Mouse (Mus musculus): Measurements from ENCODE around the gene Fgd2.

The Fgd2 gene

DNA sequence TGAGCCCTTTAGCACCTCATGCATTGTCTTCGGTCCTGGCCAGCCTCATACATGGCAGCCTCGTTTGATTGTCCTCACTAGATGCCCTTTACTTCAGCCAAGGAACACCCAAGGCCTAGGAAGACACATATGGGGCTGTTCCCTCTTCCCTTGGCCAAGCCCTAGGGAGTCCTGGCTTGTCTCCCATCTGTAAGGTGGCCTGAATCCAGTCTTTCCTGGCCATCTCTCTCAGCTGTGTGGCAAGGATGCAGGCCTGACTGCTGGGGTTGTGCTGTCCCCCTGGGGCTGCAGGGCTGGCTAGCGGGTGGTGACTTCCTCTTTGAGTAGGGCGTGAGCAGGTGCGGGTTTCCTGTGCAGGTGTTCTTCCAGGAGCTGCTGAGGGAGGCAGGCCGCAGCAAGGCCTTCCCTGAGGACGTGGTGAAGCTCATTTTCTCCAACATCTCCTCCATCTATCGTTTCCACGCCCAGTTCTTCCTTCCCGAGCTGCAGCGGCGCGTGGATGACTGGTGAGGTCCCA, 4.4 kb downstream of the Fgd2 start:
- 89% methylated on average over 13 of the region's 13 CpGs for WGBS

DNA sequence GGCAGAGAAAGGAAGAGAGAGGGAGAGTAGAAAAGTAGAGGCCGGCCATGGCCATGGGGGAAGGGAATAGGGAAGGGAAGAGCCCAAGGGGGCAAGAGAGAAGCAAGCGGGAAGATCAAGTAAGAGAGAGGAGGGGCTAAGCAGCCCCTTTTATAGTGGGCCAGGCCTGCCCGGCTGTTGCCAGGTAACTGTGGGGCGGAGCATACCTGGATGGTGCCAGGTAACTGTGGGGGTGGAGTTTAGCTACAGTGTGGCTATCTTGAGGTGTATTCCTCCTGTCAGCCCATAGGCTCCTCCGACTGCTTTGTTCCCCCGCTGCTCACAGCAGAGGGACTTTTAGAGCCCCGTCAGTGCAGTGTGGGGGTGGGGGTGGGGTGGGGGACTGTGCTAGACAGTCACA, 8.0 kb downstream of the Fgd2 start:
- 57% methylated on average over 7 of the region's 7 CpGs for WGBS

DNA sequence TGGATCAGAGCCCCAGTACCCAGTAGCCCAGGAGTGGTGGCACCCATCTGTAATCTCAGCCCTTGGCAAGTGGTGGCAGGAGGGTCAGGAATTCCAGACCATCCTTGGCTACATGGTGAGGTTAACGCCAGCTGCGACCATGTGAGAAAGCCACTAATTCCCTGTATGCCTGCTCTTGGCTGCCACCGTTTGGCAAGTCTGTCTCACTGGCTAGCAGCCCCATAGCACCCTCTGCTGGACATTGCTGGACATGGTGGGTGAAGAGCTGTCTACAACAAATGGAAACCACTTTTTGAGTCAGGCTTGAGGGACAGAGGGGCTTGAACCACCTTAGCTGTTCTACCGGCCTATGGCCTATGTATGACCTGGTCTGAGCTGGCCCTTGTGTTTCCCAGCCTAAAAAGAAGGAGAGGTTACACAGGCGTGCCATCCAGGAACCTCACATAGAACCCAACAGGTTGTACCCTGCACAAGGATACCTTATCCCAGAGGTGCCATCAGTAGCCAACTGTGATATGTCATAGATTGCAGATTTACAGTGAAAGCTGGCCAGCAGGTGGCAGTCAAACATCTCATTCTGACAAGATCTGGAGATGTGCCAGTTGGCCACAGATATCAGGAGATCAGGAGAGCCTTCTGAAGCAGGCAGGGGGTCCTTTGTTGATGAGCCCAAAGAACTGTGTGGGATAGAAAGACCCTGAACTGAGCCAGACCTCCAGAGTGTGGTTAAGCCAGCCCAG, 10.4 kb downstream of the Fgd2 start:
- 8% methylated on average over 5 of the region's 5 CpGs for WGBS

DNA sequence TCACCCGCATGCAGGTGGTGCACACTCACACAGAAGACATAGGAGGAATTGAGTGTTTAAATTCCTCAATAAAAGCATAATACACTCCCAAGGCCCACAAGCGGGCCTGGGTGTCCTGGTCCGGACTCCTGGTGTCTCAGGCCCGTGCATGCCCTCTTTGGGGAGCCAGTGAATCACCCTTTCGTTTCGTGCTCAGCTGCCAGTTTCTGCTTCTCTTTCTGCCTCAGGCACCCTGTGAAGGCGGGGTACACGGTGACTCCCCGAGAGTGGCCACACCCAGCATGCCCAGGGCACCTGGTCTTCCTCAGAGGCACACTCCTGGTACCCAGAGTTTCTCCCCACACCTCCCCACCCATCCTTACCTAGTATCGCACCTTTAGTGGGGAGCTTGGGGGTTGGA, 15.2 kb downstream of the Fgd2 start:
- 89% methylated on average over 10 of the region's 10 CpGs for WGBS

DNA sequence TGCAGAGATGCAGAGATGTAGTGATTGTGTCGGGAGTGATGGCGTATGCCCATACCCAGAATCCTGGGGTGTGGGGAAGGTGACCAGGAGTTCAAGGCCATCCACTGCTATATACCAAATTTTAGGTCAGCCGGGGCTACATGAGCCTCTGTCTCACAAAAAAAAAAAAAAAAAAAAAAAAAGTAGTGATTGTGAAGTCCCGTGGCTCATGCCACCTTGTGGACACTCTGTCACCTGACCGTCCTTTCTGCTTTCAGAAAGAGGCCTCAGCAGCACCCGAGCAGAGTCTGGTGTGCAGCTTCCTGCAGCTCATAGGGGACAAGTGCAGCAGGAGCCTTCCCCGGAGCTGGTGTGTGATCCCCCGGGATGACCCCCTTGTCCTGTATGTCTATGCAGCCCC, 17.3 kb downstream of the Fgd2 start:
- 82% methylated on average over 8 of the region's 8 CpGs for WGBS

DNA sequence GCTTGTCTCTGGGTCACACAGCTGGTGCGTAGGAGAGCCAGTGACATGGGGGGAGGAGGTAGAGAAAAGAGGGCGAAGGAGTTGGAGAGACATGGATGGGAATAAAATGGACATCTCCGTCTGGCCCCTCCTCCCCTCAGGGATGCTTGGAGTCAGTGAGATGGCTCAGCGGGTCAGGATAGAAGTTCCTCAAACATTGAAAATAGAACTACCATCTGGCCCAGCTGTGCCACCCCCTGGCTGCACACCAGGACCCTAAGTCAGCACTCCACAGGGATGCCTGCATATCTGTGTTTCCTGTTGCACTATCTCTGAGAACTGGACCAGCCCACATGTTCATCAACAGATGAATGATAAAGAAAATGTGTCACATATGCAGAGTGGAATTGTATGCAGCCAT, 19.5 kb downstream of the Fgd2 start:
- 81% methylated on average over 4 of the region's 4 CpGs for WGBS

DNA sequence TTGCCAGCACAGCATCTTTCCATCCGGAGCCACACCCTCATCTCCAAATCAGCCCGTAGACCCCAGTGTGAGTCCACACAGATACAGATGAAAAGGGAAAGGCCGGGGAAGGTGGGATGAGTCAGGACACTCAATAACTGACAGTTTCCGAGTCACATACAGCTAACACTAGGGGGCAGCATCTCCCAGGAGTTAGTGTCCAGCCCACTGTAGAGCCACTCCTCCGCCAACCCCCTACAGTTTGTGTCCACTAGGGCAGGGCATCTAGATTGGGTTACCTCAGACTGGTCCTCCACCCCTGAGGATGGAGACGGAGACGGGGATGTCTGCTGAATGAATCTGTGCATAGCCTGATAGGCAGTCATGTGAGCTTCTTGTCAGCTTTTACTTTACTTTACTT, 20.8 kb downstream of the Fgd2 start:
- WGBS: 27% methylated on average over 7 of the region's 7 CpGs

DNA sequence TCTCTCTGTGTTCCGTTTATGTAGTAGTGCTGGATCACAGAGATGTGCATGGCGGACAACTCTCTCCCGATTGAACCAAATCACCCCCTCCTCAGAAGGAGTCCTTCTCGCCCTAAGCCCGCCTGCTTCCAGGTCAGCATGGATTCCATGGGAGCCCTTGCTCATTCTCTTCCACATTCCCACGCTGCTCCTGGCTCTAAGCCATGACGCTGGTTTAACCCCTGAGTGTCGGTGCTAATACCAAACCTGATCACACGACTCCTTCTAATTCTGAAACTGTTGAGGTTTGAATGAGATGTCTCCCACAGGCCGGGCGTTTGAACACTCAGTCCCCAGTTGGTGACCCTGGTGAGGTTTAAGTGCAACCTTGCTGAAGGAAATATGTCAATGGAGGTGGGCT, 21.7 kb downstream of the Fgd2 start:
- 64% methylated on average over 11 of the region's 11 CpGs for WGBS

DNA sequence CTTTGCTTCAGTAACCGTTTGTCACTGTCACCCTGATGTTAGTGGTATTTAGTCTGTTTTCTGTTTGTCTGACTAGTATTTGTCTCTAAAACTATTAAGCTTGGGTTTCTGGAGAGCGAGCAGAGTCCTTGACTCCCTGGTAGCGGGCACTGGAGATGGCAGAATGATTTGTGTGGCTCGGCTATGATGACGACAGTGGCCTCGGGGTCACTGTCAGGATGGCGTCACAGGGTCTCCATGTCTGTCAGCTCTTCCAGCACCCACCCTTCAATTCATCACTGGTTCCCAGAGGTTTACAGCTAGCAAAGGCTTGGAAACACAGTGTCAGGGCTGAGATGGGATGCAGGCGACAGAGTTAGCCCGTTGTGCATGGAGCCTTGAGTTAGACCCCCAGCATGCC, 23.2 kb downstream of the Fgd2 start:
- 93% methylated on average over 9 of the region's 9 CpGs for WGBS

DNA sequence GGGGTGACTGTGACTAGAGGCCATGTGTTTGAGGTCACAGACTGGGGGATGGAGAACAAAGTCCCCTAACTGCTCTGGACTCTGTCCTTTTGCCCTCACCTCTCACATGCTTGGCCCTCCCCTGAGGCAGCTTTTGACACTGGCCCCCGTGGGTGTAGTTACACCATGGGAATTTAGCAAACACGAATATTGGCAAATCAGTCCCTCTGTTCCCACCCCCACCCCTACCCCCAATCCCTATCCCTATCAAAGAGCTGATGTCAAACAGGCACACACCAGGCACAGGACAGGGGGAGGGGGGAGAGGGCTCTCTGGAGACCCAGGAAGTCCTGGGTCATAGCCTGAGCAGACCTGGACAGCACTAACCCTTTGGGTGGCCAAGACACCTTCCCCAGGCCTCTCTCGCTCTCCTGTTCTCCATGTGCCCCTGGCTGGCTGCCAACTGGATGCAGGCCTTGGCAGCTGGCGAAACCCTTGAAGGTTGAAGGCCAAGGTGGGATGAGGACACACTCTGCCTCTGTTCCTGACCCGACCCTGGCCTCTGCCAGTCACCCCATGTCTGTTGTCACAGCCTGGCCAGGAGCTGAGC, 24.2 kb downstream of the Fgd2 start:
- WGBS: 66% methylated on average over 5 of the region's 5 CpGs

DNA sequence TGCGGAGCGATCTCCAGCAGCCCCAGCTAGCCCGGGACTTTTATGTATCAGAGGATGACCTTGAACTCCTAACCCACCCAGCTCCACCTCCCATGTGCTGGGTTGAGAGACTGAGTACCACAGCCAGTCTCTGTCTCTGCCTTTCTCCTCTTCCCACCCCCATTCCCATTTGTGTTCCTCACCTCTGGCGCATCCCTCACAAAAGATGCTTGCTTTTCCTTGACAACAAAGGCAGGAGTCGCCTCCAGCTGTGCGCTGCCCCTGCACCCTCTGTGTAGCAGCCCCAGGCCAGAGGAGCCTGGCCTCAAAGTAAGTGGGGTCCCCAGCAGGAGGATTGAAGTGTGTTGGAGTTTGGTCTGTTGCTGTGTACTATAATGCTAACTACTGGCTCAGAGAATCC, 25.0 kb downstream of the Fgd2 start:
- 75% methylated on average over 6 of the region's 6 CpGs for WGBS

DNA sequence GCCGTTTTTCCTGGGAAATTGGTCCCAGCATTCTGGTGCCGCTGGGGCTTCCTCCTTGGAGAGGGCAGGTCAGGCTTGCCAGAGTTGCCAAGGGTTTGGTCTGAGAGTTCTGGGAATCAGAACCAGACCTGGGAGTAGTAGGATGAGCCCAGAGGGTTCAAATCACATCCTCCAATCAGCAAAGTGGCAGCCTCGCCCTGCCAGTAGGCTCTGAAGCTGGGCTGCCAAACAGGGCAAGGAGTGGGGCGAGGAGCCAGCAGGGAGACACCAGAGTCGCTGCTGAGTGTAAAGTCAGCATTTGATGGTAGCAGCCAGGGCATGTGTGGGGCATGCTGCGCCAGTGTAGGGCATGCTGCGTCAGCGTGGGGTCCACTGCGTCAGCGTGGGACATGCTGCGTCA, 28.3 kb downstream of the Fgd2 start:
- WGBS: 81% methylated on average over 11 of the region's 11 CpGs

DNA sequence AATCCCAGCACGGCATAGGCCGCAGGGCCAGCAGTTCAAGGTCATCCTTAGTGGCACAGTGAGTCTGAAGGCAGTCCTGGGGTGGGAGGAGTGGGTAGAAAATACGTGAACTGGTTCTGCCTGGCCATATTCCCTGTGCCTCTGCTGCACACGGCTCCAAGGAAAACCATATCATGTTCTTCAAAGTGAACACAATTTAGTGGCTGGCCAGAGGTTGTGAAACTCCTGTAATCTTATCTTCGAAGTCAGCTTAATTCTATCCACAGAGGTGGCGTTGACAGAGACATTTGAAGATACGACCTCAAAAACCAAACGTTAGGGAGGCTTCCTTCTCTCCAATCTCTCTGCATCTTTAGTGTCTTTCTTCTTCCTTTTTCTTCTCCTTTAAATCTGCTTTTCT, 30.6 kb downstream of the Fgd2 start:
- WGBS: 89% methylated on average over 8 of the region's 8 CpGs

DNA sequence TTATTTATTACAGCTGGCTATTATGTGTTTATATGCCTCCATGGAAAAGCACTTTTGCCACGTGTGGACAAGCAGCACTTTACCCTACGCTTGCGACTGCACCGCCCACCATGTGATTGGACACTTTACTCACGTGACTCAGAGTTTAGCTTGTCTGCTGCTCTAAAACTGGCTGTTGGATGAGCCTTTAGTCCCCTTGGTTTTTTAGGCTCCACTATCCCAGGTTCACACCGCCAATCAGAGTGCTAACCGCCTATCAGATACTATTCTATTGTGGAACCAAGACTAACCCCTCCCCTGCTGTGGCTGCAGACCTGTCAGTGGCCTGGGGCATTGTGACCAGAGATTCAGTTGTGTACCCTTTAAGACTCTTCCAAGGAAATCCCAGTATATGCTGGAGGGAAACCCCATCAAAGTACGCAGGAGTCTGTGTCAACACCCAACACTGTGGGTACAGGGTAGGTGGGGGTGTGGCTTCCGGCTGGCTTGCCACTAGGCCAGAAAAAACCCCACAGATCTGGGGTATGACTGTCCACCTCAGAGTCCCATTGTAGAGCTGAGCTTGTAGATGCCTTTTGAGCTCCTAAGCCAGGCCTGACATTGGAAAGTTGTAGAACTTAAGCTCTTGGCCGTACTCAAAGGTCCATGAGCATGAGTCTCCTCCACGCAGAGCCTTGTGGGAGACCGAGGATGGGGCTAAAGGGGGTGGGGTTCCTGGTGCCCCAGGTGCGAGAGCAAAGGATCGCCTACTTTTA, 32.8 kb downstream of the Fgd2 start:
- WGBS: 72% methylated on average over 14 of the region's 14 CpGs

DNA sequence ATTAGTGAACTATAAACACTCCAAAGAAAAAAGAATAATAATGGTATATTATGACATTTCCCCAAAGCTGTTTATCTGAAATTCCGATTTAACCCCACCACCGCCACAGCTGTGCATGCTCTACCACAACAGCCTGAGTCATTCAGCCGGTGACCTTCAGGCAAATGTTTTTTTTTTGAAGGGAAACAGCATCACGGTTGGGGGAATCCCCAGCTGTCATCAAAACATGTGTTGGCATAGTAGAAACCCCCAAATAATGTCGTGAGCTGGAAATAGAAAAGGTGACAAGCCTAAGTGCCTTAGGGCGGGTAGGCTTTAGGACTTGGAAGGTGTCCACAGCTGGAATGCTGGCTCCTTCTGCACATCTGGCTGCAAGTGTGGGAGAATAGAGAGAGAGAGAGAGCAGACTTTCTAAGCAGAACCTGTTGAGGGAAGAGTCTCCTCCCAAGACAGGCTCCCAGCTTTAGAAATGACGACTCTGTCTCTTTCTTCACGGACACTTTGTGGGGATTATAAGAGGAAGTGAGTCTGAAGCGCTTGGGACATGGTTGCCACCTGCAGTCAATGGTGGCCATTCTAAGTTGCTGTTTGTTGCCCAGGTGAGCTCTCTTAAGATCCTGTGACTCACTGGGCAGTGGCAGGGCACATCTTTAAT, 33.5 kb downstream of the Fgd2 start:
- WGBS: 70% methylated on average over 9 of the region's 9 CpGs

DNA sequence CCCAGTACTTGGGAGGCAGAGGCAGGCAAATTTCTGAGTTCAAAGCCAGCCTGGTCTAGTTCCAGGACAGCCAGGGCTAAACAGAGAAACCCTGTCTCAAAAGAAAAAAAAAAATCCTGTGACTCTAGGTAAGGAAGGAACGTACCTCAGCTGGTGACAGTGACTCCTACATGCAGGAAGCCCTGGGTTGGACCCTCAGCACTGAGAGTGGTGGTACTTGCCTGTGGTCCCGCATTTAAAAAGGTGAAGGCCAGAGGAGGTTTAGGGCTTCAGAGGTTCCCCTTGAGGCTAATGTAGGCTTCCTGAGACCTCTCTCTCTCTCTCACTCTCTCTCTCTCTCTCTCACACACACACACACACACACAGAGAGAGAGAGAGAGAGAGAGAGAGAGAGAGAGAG, 34.0 kb downstream of the Fgd2 start:
- WGBS: 88% methylated on average over 2 of the region's 2 CpGs

DNA sequence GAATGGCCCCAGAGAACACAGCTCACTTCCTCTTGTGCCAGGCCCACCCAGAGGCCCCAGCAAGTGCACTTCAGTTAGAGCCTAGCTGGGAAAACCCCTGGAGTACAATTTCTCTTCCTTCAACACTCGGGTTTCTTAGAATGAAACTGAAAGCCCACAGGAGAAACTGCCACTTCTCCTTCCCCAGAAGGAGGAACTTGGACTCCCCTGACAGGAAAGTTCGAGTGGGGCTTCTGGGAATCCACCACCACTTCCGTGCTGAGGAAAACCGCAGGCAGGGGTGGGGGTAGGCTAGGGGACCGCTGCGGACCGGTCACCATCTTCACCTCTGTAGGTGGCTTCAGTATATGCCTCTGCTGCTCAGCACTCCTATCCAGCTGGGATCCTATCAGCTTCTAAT, 34.7 kb downstream of the Fgd2 start:
- 63% methylated on average over 7 of the region's 7 CpGs for WGBS

DNA sequence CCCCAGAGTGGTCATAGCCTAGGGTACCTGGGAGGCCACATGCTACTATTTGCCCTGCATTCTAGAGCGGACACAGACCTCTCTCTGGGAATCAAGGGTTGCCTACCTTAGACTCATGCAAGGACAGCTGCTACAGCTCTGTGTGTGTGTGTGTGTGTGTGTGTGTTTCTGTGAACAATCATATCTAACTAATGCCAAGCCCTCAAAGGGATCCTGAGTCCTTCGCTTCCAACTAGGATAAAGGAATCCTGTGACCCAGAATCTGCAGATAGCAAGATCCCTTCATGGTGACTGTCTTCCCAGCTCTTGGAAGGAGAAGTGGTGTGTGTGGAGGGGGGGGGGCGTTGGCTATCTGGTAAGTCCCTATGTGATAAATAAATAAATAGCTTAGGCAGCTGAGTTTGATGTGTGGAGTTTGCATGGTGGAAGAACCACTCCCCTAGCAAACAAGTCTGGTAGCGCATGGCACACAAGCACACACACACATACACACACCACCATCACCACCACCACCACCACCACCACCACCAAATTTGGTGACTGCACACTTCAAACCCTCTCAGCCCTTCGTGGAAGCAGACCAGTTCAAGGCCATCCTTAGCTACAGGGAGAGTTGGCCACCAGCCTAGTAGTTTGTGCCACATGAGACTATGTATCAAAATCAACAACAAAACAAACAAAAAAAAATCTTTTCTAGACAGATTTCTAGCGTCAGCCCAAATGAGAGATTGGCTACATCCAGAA, 35.5 kb downstream of the Fgd2 start:
- WGBS: 56% methylated on average over 6 of the region's 6 CpGs

DNA sequence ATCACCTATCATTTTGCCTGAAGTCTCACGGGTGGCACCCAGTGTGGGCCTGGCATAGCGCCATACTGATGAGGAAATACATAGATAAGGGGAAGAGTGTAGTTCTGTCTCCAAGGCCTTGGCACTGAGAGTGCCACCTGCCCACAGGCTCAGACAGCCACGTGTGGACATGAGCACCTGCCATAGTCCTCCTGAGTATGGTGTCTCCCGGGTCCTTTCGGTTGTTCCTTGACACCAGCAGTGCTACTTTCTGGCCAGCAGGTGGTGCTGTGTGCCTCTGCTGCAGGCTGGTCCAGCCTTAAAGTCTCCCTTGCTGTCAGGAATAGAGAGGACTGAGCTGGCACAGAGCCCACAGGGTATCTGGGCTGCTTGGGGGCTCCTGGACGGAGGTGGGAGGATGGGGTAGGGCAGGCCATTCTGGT, 36.1 kb downstream of the Fgd2 start:
- 6% methylated on average over 6 of the region's 6 CpGs for WGBS

DNA sequence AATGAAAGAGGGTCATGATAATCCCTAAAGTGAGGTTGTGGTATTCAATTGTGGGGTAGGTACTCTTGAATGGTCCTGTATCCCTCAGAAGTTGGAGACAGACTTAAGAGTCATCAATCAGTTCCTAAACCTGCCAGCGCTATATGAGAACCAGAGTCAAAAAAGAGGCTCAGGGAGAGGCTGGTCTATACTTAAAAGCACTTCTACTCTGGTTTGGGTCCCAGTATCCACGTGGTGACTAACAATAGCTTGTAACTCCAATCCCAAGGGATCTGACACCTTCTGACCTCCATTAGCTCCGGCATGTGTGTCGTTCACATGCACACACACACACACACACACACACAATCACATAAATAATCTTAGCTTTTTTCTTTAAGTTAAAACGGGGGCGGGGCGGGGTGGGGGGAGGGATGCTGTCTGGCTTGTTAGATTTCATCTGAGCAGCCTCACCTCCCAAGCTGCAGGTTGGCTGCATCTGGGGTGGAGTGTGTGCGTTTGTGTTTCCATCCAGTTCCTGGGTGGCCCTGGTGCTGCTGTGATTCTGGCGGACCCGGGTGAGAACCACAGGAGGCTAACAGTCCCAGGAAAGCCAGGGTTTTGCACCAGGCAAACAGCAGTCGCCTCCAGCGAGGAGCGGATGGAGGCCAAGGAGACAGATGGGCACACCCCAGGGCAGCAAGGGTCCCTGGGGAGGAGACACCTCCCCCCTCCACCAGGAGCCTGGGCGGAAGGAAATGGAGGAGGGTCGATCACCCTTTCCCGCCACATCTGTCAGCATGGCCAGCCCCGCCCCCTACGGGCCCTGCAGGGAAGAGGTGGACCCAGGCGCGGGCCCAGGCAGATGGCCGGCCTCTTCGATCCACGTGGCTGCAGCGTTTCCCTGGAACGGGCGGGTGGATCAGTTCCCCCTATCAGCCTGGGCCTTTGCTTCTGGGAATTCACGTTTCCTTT, 37.0 kb downstream of the Fgd2 start:
- 17% methylated on average over 27 of the region's 27 CpGs for WGBS

Data from cerebral cortex, adult 2 months (tissue).